Mouse (Mus musculus) embryonic facial prominence, embryonic 12.5 days (tissue): ENCODE data around the gene Gm13693. TPM values are rescaled to one million over a fixed set of nuclear protein-coding genes. Genes with fewer than 3 reads are reported as not detected.
"Not testable (repeated sequence)": the region's sequence is repeated elsewhere in the genome, so short reads cannot be mapped to it uniquely, and the experiment has no call there.

Source experiments
- ATAC-seq: fragments of 200-750 bp; cut with Nextera tagmentation; 2 replicates; pipeline ENCODE4 v1.8.0; 2017; ENCODE audit not compliant: insufficient number of reproducible peaks, insufficient read depth, low FRiP score, low TSS enrichment
- H3K27ac ChIP-seq: fragments of 300-500 bp; sonication (generic); 2 replicates; pipeline ENCODE4 v1.5.1; 2016; ENCODE audit warnings: mild to moderate bottlenecking
- H3K27me3 ChIP-seq: fragments of 300-500 bp; sonication (generic); 2 replicates; pipeline ENCODE4 v1.6.1; 2016; ENCODE audit warnings: mild to moderate bottlenecking, moderate library complexity
- H3K36me3 ChIP-seq: fragments of 300-500 bp; sonication (generic); 2 replicates; pipeline ENCODE4 v1.6.1; 2016; ENCODE audit warnings: mild to moderate bottlenecking
- H3K4me1 ChIP-seq: fragments of 300-500 bp; sonication (generic); 2 replicates; pipeline ENCODE4 v1.6.1; 2016
- H3K4me2 ChIP-seq: fragments of 300-500 bp; sonication (generic); replicated peaks from 2 replicates; pipeline ENCODE4 v1.6.1; 2016; ENCODE audit warnings: mild to moderate bottlenecking, moderate library complexity
- H3K4me3 ChIP-seq: fragments of 300-500 bp; sonication (generic); 2 replicates; pipeline ENCODE4 v1.5.1; 2016; ENCODE audit warnings: mild to moderate bottlenecking
- H3K9ac ChIP-seq: fragments of 300-500 bp; sonication (generic); 2 replicates; pipeline ENCODE4 v1.6.1; 2016; ENCODE audit warnings: mild to moderate bottlenecking, moderate library complexity
- H3K9me3 ChIP-seq: fragments of 300-500 bp; sonication (generic); 2 replicates; pipeline ENCODE4 v1.6.1; 2016; ENCODE audit warnings: mild to moderate bottlenecking, moderate library complexity
- WGBS: fragments of 180-500 bp; shearing (Covaris S2); methylation state at CpG from one replicate; pipeline ENCODE4 v1.1.7; 2016; 5-methylcytosine and 5-hydroxymethylcytosine counted together
- polyA plus RNA-seq: library from polyadenylated mRNA; unstranded; fragments of >200 nt; fragmentation: Nextera tagmentation; extraction: Ambion mirVana; gene quantifications from 2 replicates; pipeline ENCODE4 v1.2.1, GENCODE M21; 2016

The Gm13693 gene
- polyA plus RNA-seq = not detected in 2 replicates

- H3K36me3 ChIP-seq, H3K9ac ChIP-seq, H3K27me3 ChIP-seq, H3K27ac ChIP-seq, H3K4me1 ChIP-seq, ATAC-seq, H3K4me3 ChIP-seq, H3K9me3 ChIP-seq, H3K4me2 ChIP-seq: not testable (repeated sequence)
- no CpG with 5 or more reads among the region's 6 CpGs for WGBS
Measured at GRCm38 (mm10) chr2:83961203-83961602, at the start of gene Gm13693. Gm13693 (plus strand) TSS chr2:83961503.

GRCm38 (mm10) chr2:83929478-83930088 is 31.7 kb upstream of the Gm13693 start:
- Histone ChIP-seq H3K36me3 (no peaks in the 10 kb centered on the region), H3K9me3 (no peaks in the 10 kb centered on the region), H3K4me2 (no peak overlapping the region), H3K4me3 (no peak overlapping the region), H3K4me1 (no peaks in the 10 kb centered on the region), H3K27me3 (no peaks in the 10 kb centered on the region), H3K9ac (no peak overlapping the region), H3K27ac (no peak overlapping the region)
- WGBS = 35% methylated on average over 2 of the region's 2 CpGs
- no peak for ATAC-seq

- Histone ChIP-seq H3K27me3 (no peaks in the 10 kb centered on the region), H3K4me3 (peak within 1 kb of the TSS; percentile 21), H3K9me3 (no peaks in the 10 kb centered on the region), H3K36me3 (no peaks in the 10 kb centered on the region), H3K4me2 (peak within 1 kb of the TSS; percentile 56), H3K27ac (no peak within 1 kb of the TSS), H3K4me1 (0 out of 2 replicates have a peak, but pooled peaks cover 2% of the 10 kb centered on the region), H3K9ac (0 out of 2 replicates have a peak within 1 kb of the TSS, but pooled peaks have one; percentile 8)
- peak; percentile 87 for ATAC-seq
- WGBS = 1% methylated on average over 20 of the region's 20 CpGs
Measured at GRCm38 (mm10) chr2:83940931-83941361, 20.4 kb upstream of the Gm13693 start, which contains the start of gene Zswim2. Zswim2 (minus strand) TSS chr2:83941228.

- Histone ChIP-seq H3K4me3 (no peak overlapping the region; the same call in 1 of the 2 replicates), H3K36me3 (no peaks in the 10 kb centered on the region)
- ATAC-seq = no peak
Measured at GRCm38 (mm10) chr2:83941378-83941777, 19.9 kb upstream of the Gm13693 start.

GRCm38 (mm10) chr2:83941792-83942191 is 19.5 kb upstream of the Gm13693 start:
- 74% methylated on average over 4 of the region's 4 CpGs for WGBS
- no peaks in the 10 kb centered on the region for H3K27me3 ChIP-seq
- H3K4me1 ChIP-seq = 0 out of 2 replicates have a peak, but pooled peaks cover 2% of the 10 kb centered on the region
- H3K9me3 ChIP-seq = no peaks in the 10 kb centered on the region
- no peak overlapping the region for H3K4me2 ChIP-seq
- H3K9ac ChIP-seq = no peak overlapping the region
- H3K27ac ChIP-seq = no peak overlapping the region
- ATAC-seq = no peak
- no peak overlapping the region for H3K4me3 ChIP-seq
- H3K36me3 ChIP-seq = no peaks in the 10 kb centered on the region

More at GRCm38 (mm10) chr2:83941378-83941777, 19.9 kb upstream of the Gm13693 start:
- H3K27ac ChIP-seq = no peak overlapping the region
- peak overlapping the region; percentile 56 for H3K4me2 ChIP-seq
- H3K27me3 ChIP-seq = no peaks in the 10 kb centered on the region
- H3K9ac ChIP-seq = no peak overlapping the region
- no peaks in the 10 kb centered on the region for H3K9me3 ChIP-seq
- H3K4me1 ChIP-seq = 0 out of 2 replicates have a peak, but pooled peaks cover 2% of the 10 kb centered on the region
- 37% methylated on average over 3 of the region's 3 CpGs for WGBS

GRCm38 (mm10) chr2:83955393-83955792 is 5.9 kb upstream of the Gm13693 start, which contains the start of gene Gm13698:
Gm13698 (plus strand) TSS chr2:83955693.
- H3K4me1 ChIP-seq, H3K36me3 ChIP-seq, H3K9me3 ChIP-seq, H3K27me3 ChIP-seq, ATAC-seq, H3K4me2 ChIP-seq, H3K9ac ChIP-seq, H3K27ac ChIP-seq, H3K4me3 ChIP-seq: not testable (repeated sequence)
- no CpG with 5 or more reads among the region's 6 CpGs for WGBS

- not testable (repeated sequence) for H3K27me3 ChIP-seq, H3K36me3 ChIP-seq, H3K9me3 ChIP-seq, H3K27ac ChIP-seq, H3K9ac ChIP-seq, H3K4me2 ChIP-seq, H3K4me1 ChIP-seq, H3K4me3 ChIP-seq, ATAC-seq
- WGBS = no CpG with 5 or more reads among the region's 6 CpGs
Measured at GRCm38 (mm10) chr2:83967013-83967412, 5.7 kb downstream of the Gm13693 start, which contains the start of gene Gm13695. Gm13695 (plus strand) TSS chr2:83967313.

GRCm38 (mm10) chr2:83972823-83973222 is 11.5 kb downstream of the Gm13693 start, which contains the start of gene Gm13696:
Gm13696 (plus strand) TSS chr2:83973123.
- H3K9ac ChIP-seq, H3K4me1 ChIP-seq, H3K4me2 ChIP-seq, H3K36me3 ChIP-seq, H3K27ac ChIP-seq, H3K27me3 ChIP-seq, ATAC-seq, H3K9me3 ChIP-seq, H3K4me3 ChIP-seq: not testable (repeated sequence)
- WGBS = no CpG with 5 or more reads among the region's 6 CpGs

GRCm38 (mm10) chr2:83978633-83979032 is 17.3 kb downstream of the Gm13693 start, which contains the start of gene Gm13694:
Gm13694 (plus strand) TSS chr2:83978933.
- not testable (repeated sequence) for H3K9me3 ChIP-seq, ATAC-seq, H3K4me1 ChIP-seq, H3K27ac ChIP-seq, H3K36me3 ChIP-seq, H3K9ac ChIP-seq, H3K27me3 ChIP-seq, H3K4me3 ChIP-seq, H3K4me2 ChIP-seq
- no CpG with 5 or more reads among the region's 6 CpGs for WGBS

GRCm38 (mm10) chr2:83984443-83984842 is 23.1 kb downstream of the Gm13693 start, which contains the start of gene Gm13697:
Gm13697 (plus strand) TSS chr2:83984743.
- not testable (repeated sequence) for H3K4me1 ChIP-seq, H3K9ac ChIP-seq, H3K9me3 ChIP-seq, H3K4me2 ChIP-seq, H3K4me3 ChIP-seq, H3K36me3 ChIP-seq, ATAC-seq, H3K27ac ChIP-seq, H3K27me3 ChIP-seq
- WGBS = no CpG with 5 or more reads among the region's 6 CpGs

GRCm38 (mm10) chr2:83990253-83990652 is 28.9 kb downstream of the Gm13693 start, which contains the start of gene Gm13691:
Gm13691 (plus strand) TSS chr2:83990553.
- not testable (repeated sequence) for H3K4me1 ChIP-seq, H3K36me3 ChIP-seq, H3K27ac ChIP-seq, H3K9me3 ChIP-seq, ATAC-seq, H3K4me2 ChIP-seq, H3K27me3 ChIP-seq, H3K4me3 ChIP-seq, H3K9ac ChIP-seq
- WGBS = no CpG with 5 or more reads among the region's 6 CpGs

GRCm38 (mm10) chr2:83993639-83994255 is 32.4 kb downstream of the Gm13693 start:
- not testable (repeated sequence) for H3K4me3 ChIP-seq, H3K4me1 ChIP-seq, H3K9me3 ChIP-seq, ATAC-seq, H3K27ac ChIP-seq, H3K9ac ChIP-seq, H3K27me3 ChIP-seq, H3K4me2 ChIP-seq, H3K36me3 ChIP-seq
- WGBS = 30% methylated on average over 8 of the region's 9 CpGs
